Mouse (Mus musculus): Measurements from ENCODE around the gene Evi5l. TPM values are rescaled to one million over a fixed set of nuclear protein-coding genes. Genes with fewer than 3 reads are reported as not detected.

Gene Evi5l
- polyA plus RNA-seq, 1 experiment from 2014 or later = 131 TPM

DNA sequence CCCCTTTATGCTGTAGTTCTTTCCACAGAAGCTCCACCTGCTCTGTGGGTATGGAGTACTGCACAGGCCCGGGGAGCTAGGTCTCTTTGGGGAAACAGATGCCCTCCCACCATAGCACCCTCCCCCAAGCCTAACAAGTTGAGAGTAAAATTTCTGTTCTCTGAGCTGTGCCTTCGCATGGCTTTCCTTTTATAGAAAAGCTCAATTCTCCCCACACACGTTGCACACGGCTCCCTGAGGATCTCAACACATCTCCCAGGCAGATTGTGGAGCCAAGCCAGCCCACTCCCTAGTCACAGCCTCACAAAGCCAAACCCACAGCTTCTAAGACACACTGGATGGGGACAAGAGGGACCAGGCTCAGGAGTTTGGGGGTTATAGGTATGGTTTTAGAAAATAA, 90.5 kb downstream of the Evi5l start:
- ATAC-seq = no peak
- peak overlapping the region; percentile 87 for H3K4me3 ChIP-seq (ENCODE audit: low read depth, low read length)
- 54% methylated on average over 4 of the region's 4 CpGs for WGBS
- peak overlapping the region; percentile 96 for H3K9ac ChIP-seq (ENCODE audit: low read depth, low read length)
- peaks cover 10% of the 10 kb centered on the region; the same call in 1 of the 2 replicates for H3K36me3 ChIP-seq (ENCODE audit: control insufficient read depth, insufficient read depth, low read length)
- H3K9me3 ChIP-seq (replicated peaks; ENCODE audit: control insufficient read depth, low read length, poor library complexity, severe bottlenecking) = no peaks in the 10 kb centered on the region
- peak overlapping the region; percentile 73 for H3K4me2 ChIP-seq (ENCODE audit: low read length)
- no peaks in the 10 kb centered on the region for H3K27me3 ChIP-seq (ENCODE audit: control insufficient read depth, insufficient read depth, low read depth, low read length)
- H3K27ac ChIP-seq (ENCODE audit: low read length) = peak overlapping the region; percentile 97
- peaks cover 40% of the 10 kb centered on the region for H3K4me1 ChIP-seq (ENCODE audit: control insufficient read depth, insufficient read depth, low read length)

GRCm38 (mm10) chr8:4257350-4257749, 91.0 kb downstream of the Evi5l start:
- peak overlapping the region; percentile 96 for H3K9ac ChIP-seq (ENCODE audit: low read depth, low read length)
- peaks cover 10% of the 10 kb centered on the region; the same call in 1 of the 2 replicates for H3K36me3 ChIP-seq (ENCODE audit: control insufficient read depth, insufficient read depth, low read length)
- WGBS = 58% methylated on average over 4 of the region's 4 CpGs
- peak overlapping the region; percentile 73 for H3K4me2 ChIP-seq (ENCODE audit: low read length)
- peaks cover 39% of the 10 kb centered on the region for H3K4me1 ChIP-seq (ENCODE audit: control insufficient read depth, insufficient read depth, low read length)
- H3K27ac ChIP-seq (ENCODE audit: low read length) = peak overlapping the region; percentile 97
- ATAC-seq = no peak
- peak overlapping the region; percentile 87 for H3K4me3 ChIP-seq (ENCODE audit: low read depth, low read length)
- H3K27me3 ChIP-seq (ENCODE audit: control insufficient read depth, insufficient read depth, low read depth, low read length) = no peaks in the 10 kb centered on the region
- no peaks in the 10 kb centered on the region for H3K9me3 ChIP-seq (replicated peaks; ENCODE audit: control insufficient read depth, low read length, poor library complexity, severe bottlenecking)

GRCm38 (mm10) chr8:4258233-4258632, 91.9 kb downstream of the Evi5l start:
- peak overlapping the region; percentile 97 for H3K27ac ChIP-seq (ENCODE audit: low read length)
- no peaks in the 10 kb centered on the region for H3K27me3 ChIP-seq (ENCODE audit: control insufficient read depth, insufficient read depth, low read depth, low read length)
- 3% methylated on average over 32 of the region's 35 CpGs for WGBS
- H3K4me3 ChIP-seq (ENCODE audit: low read depth, low read length) = peak overlapping the region; percentile 87
- H3K4me1 ChIP-seq (ENCODE audit: control insufficient read depth, insufficient read depth, low read length) = peaks cover 36% of the 10 kb centered on the region
- H3K9ac ChIP-seq (ENCODE audit: low read depth, low read length) = peak overlapping the region; percentile 96
- peak overlapping the region; percentile 73 for H3K4me2 ChIP-seq (ENCODE audit: low read length)
- no peaks in the 10 kb centered on the region for H3K9me3 ChIP-seq (replicated peaks; ENCODE audit: control insufficient read depth, low read length, poor library complexity, severe bottlenecking)
- H3K36me3 ChIP-seq (ENCODE audit: control insufficient read depth, insufficient read depth, low read length) = peaks cover 10% of the 10 kb centered on the region; the same call in 1 of the 2 replicates
- peak; percentile 66 for ATAC-seq

- Histone ChIP-seq H3K27ac (ENCODE audit: low read length) (peak overlapping the region; percentile 97), H3K27me3 (ENCODE audit: control insufficient read depth, insufficient read depth, low read depth, low read length) (no peaks in the 10 kb centered on the region), H3K4me2 (ENCODE audit: low read length) (peak overlapping the region; percentile 73), H3K4me3 (ENCODE audit: low read depth, low read length) (peak overlapping the region; percentile 87), H3K9me3 (replicated peaks; ENCODE audit: control insufficient read depth, low read length, poor library complexity, severe bottlenecking) (no peaks in the 10 kb centered on the region), H3K9ac (ENCODE audit: low read depth, low read length) (peak overlapping the region; percentile 96), H3K4me1 (ENCODE audit: control insufficient read depth, insufficient read depth, low read length) (peaks cover 34% of the 10 kb centered on the region), H3K36me3 (ENCODE audit: control insufficient read depth, insufficient read depth, low read length) (peaks cover 10% of the 10 kb centered on the region; the same call in 1 of the 2 replicates)
- WGBS = 0% methylated on average over 32 of the region's 32 CpGs
- peak; percentile 77 for ATAC-seq
These were observed 92.3 kb downstream of the Evi5l start for GRCm38 (mm10) chr8:4258678-4259077.

GRCm38 (mm10) chr8:4259125-4259804, 92.9 kb downstream of the Evi5l start, which contains the start of gene Ctxn1:
Gene Ctxn1, minus strand, starts transcription at chr8:4259274.
- H3K9ac ChIP-seq (ENCODE audit: low read depth, low read length) = peak within 1 kb of the TSS; percentile 96
- H3K4me3 ChIP-seq (ENCODE audit: low read depth, low read length) = peak within 1 kb of the TSS; percentile 87
- no peaks in the 10 kb centered on the region for H3K9me3 ChIP-seq (replicated peaks; ENCODE audit: control insufficient read depth, low read length, poor library complexity, severe bottlenecking)
- peaks cover 10% of the 10 kb centered on the region; the same call in 1 of the 2 replicates for H3K36me3 ChIP-seq (ENCODE audit: control insufficient read depth, insufficient read depth, low read length)
- ATAC-seq = peak; percentile 88
- peaks cover 28% of the 10 kb centered on the region for H3K4me1 ChIP-seq (ENCODE audit: control insufficient read depth, insufficient read depth, low read length)
- H3K27me3 ChIP-seq (ENCODE audit: control insufficient read depth, insufficient read depth, low read depth, low read length) = no peaks in the 10 kb centered on the region
- peak within 1 kb of the TSS; percentile 73 for H3K4me2 ChIP-seq (ENCODE audit: low read length)
- peak within 1 kb of the TSS; percentile 97 for H3K27ac ChIP-seq (ENCODE audit: low read length)
- 6% methylated on average over 26 of the region's 33 CpGs for WGBS

GRCm38 (mm10) chr8:4259805-4260170, 93.4 kb downstream of the Evi5l start:
- Histone ChIP-seq H3K4me3 (ENCODE audit: low read depth, low read length) (no peak overlapping the region), H3K27me3 (ENCODE audit: control insufficient read depth, insufficient read depth, low read depth, low read length) (no peaks in the 10 kb centered on the region), H3K4me1 (ENCODE audit: control insufficient read depth, insufficient read depth, low read length) (peaks cover 27% of the 10 kb centered on the region), H3K9ac (ENCODE audit: low read depth, low read length) (peak overlapping the region; percentile 96), H3K27ac (ENCODE audit: low read length) (peak overlapping the region; percentile 97), H3K4me2 (ENCODE audit: low read length) (peak overlapping the region; percentile 73; the same call in 1 of the 2 replicates), H3K36me3 (ENCODE audit: control insufficient read depth, insufficient read depth, low read length) (peaks cover 10% of the 10 kb centered on the region; the same call in 1 of the 2 replicates), H3K9me3 (replicated peaks; ENCODE audit: control insufficient read depth, low read length, poor library complexity, severe bottlenecking) (no peaks in the 10 kb centered on the region)
- no peak for ATAC-seq
- 88% methylated on average over 4 of the region's 4 CpGs for WGBS

Other genes with a start within 250 kb of the Evi5l start
- not detected in 2 replicates for gene Cd209b, start 239.7 kb upstream of the Evi5l start, polyA plus RNA-seq (2015; fragmentation: Nextera tagmentation; extraction: Ambion mirVana)
- gene Cd209c, start 211.8 kb upstream of the Evi5l start, polyA plus RNA-seq (2015; fragmentation: Nextera tagmentation; extraction: Ambion mirVana) = 0.41 and 0.60 TPM in 2 replicates
- gene Cd209f, start 60.7 kb upstream of the Evi5l start, polyA plus RNA-seq (2015; fragmentation: Nextera tagmentation; extraction: Ambion mirVana) = 0.24 and 0.31 TPM in 2 replicates
- not detected in 2 replicates for gene Cd209g, start 32.5 kb upstream of the Evi5l start, polyA plus RNA-seq (2015; fragmentation: Nextera tagmentation; extraction: Ambion mirVana)
- 51.2 and 58.5 TPM in 2 replicates for gene Prr36, start 50.9 kb downstream of the Evi5l start, polyA plus RNA-seq (2015; fragmentation: Nextera tagmentation; extraction: Ambion mirVana)
- 0.05 TPM in 1 of 2 replicates, not detected in the other for gene Lrrc8e, start 60.3 kb downstream of the Evi5l start, polyA plus RNA-seq (2015; fragmentation: Nextera tagmentation; extraction: Ambion mirVana)
- 26.8 and 29.9 TPM in 2 replicates for gene Map2k7, start 72.2 kb downstream of the Evi5l start, polyA plus RNA-seq (2015; fragmentation: Nextera tagmentation; extraction: Ambion mirVana)
- gene Gm49320, start 72.3 kb downstream of the Evi5l start, polyA plus RNA-seq (2015; fragmentation: Nextera tagmentation; extraction: Ambion mirVana) = 0.73 and 1.8 TPM in 2 replicates
- gene Tgfbr3l, start 81.6 kb downstream of the Evi5l start, polyA plus RNA-seq (2015; fragmentation: Nextera tagmentation; extraction: Ambion mirVana) = 4.1 and 5.2 TPM in 2 replicates
- 62.2 and 62.9 TPM in 2 replicates for gene Snapc2, start 86.5 kb downstream of the Evi5l start, polyA plus RNA-seq (2015; fragmentation: Nextera tagmentation; extraction: Ambion mirVana)
- gene Ctxn1, start 92.7 kb downstream of the Evi5l start, polyA plus RNA-seq (2015; fragmentation: Nextera tagmentation; extraction: Ambion mirVana) = 258 and 267 TPM in 2 replicates
- gene Timm44, start 109.3 kb downstream of the Evi5l start, polyA plus RNA-seq (2015; fragmentation: Nextera tagmentation; extraction: Ambion mirVana) = 45.3 and 48.1 TPM in 2 replicates
- gene Ccl25, start 158.6 kb downstream of the Evi5l start, polyA plus RNA-seq (2015; fragmentation: Nextera tagmentation; extraction: Ambion mirVana) = 18.4 and 18.8 TPM in 2 replicates
- gene Elavl1, start 158.8 kb downstream of the Evi5l start, polyA plus RNA-seq (2015; fragmentation: Nextera tagmentation; extraction: Ambion mirVana) = 85.9 and 100 TPM in 2 replicates